Mouse (Mus musculus): ENCODE measurements around the gene Ankrd39.
A peak's percentile ranks its signal among the peaks of the same experiment; 100 is the strongest.

The Ankrd39 gene

GRCm38 (mm10) chr1:36529274-36529673, 18.0 kb downstream of the Ankrd39 start:
- DNase-seq (ENCODE audit: low read depth), result no peak

GRCm38 (mm10) chr1:36528351-36528750, 18.9 kb downstream of the Ankrd39 start:
- no peak for DNase-seq (ENCODE audit: low read depth)

GRCm38 (mm10) chr1:36526903-36527302, 20.3 kb downstream of the Ankrd39 start:
- no peak for DNase-seq (ENCODE audit: low read depth)

GRCm38 (mm10) chr1:36525774-36526173, 21.5 kb downstream of the Ankrd39 start:
- no peak for DNase-seq (ENCODE audit: low read depth)

- no peak for DNase-seq (ENCODE audit: low read depth)
These were observed 23.2 kb downstream of the Ankrd39 start for GRCm38 (mm10) chr1:36524058-36524457.

- DNase-seq (ENCODE audit: low read depth), result no peak
These were observed 23.8 kb downstream of the Ankrd39 start for GRCm38 (mm10) chr1:36523332-36524013.

GRCm38 (mm10) chr1:36522210-36522609, 25.0 kb downstream of the Ankrd39 start:
- DNase-seq (ENCODE audit: low read depth), result no peak

- DNase-seq (ENCODE audit: low read depth), result no peak
These were observed 27.6 kb downstream of the Ankrd39 start for GRCm38 (mm10) chr1:36519626-36520025.

GRCm38 (mm10) chr1:36518259-36518658, 29.0 kb downstream of the Ankrd39 start:
- DNase-seq (ENCODE audit: low read depth), result no peak

GRCm38 (mm10) chr1:36513718-36514117, 33.5 kb downstream of the Ankrd39 start:
- DNase-seq (ENCODE audit: low read depth), result no peak

GRCm38 (mm10) chr1:36513310-36513709, 33.9 kb downstream of the Ankrd39 start:
- no peak for DNase-seq (ENCODE audit: low read depth)

GRCm38 (mm10) chr1:36512966-36513280, 34.3 kb downstream of the Ankrd39 start:
- no peak for DNase-seq (ENCODE audit: low read depth)

- no peak for DNase-seq (ENCODE audit: low read depth)
These were observed 34.9 kb downstream of the Ankrd39 start for GRCm38 (mm10) chr1:36512089-36512965.

GRCm38 (mm10) chr1:36511289-36512021, 35.8 kb downstream of the Ankrd39 start, which contains the start of gene Cnnm3:
TSS of gene Cnnm3 (plus strand) at chr1:36511867.
- peak; percentile 85 for DNase-seq (ENCODE audit: low read depth)

GRCm38 (mm10) chr1:36508238-36508637, 39.0 kb downstream of the Ankrd39 start:
- no peak for DNase-seq (ENCODE audit: low read depth)

- no peak for DNase-seq (ENCODE audit: low read depth)
These were observed 46.0 kb downstream of the Ankrd39 start for GRCm38 (mm10) chr1:36501261-36501660.

GRCm38 (mm10) chr1:36497312-36497711, 49.9 kb downstream of the Ankrd39 start:
- DNase-seq (ENCODE audit: low read depth), result no peak

- no peak for DNase-seq (ENCODE audit: low read depth)
These were observed 50.5 kb downstream of the Ankrd39 start for GRCm38 (mm10) chr1:36496719-36497118.

- no peak for DNase-seq (ENCODE audit: low read depth)
These were observed 53.9 kb downstream of the Ankrd39 start for GRCm38 (mm10) chr1:36493299-36493698.

- peak; percentile 79 for DNase-seq (ENCODE audit: low read depth)
These were observed 54.7 kb downstream of the Ankrd39 start for GRCm38 (mm10) chr1:36492416-36493139.

GRCm38 (mm10) chr1:36489661-36490060, 57.6 kb downstream of the Ankrd39 start:
- no peak for DNase-seq (ENCODE audit: low read depth)
